Mouse (Mus musculus) adrenal gland, adult 2 months (tissue): ENCODE data around the gene Prdm16. TPM values are rescaled to one million over a fixed set of nuclear protein-coding genes. Genes with fewer than 3 reads are reported as not detected.

Source experiments
- DNase-seq: peaks from one replicate; pipeline ENCODE4 v3.0.0; 2021
- polyA plus RNA-seq: library from polyadenylated mRNA; depleted of rRNA; stranded (reverse); fragments of >200 nt; gene quantifications from 2 replicates; pipeline ENCODE4 v1.2.3, GENCODE M21; 2012
- total RNA-seq, 2 experiments: library from RNA; stranded (reverse); gene quantifications; 2 replicates each; pipeline ENCODE4 v1.2.3; 2021

Prdm16 gene
- total and polyA plus RNA-seq, 3 experiments, result 5.4 to 10.6 (median 7.2) TPM

GRCm38 (mm10) chr4:154390333-154391080 lies 246.2 kb downstream of the Prdm16 start:
- no peak for DNase-seq

GRCm38 (mm10) chr4:154389641-154390040 lies 247.0 kb downstream of the Prdm16 start:
- no peak for DNase-seq

GRCm38 (mm10) chr4:154386810-154387209 lies 249.9 kb downstream of the Prdm16 start:
- DNase-seq, result no peak

GRCm38 (mm10) chr4:154385918-154386317 lies 250.8 kb downstream of the Prdm16 start:
- no peak for DNase-seq

- DNase-seq, result no peak
These were observed 251.5 kb downstream of the Prdm16 start for GRCm38 (mm10) chr4:154385208-154385607.

GRCm38 (mm10) chr4:154378876-154379275 lies 257.8 kb downstream of the Prdm16 start:
- no peak for DNase-seq

- DNase-seq, result no peak
These were observed 260.6 kb downstream of the Prdm16 start for GRCm38 (mm10) chr4:154375939-154376625.

- no peak for DNase-seq
These were observed 265.0 kb downstream of the Prdm16 start for GRCm38 (mm10) chr4:154371542-154372247.

- no peak for DNase-seq
These were observed 265.8 kb downstream of the Prdm16 start for GRCm38 (mm10) chr4:154370841-154371240.

GRCm38 (mm10) chr4:154369089-154369488 lies 267.6 kb downstream of the Prdm16 start:
- no peak for DNase-seq

GRCm38 (mm10) chr4:154366836-154367235 lies 269.8 kb downstream of the Prdm16 start:
- DNase-seq, result no peak

- DNase-seq, result no peak
These were observed 271.9 kb downstream of the Prdm16 start for GRCm38 (mm10) chr4:154364752-154365151.

- no peak for DNase-seq
These were observed 275.8 kb downstream of the Prdm16 start for GRCm38 (mm10) chr4:154360850-154361249.

- no peak for DNase-seq
These were observed 276.2 kb downstream of the Prdm16 start for GRCm38 (mm10) chr4:154360441-154360840.

- DNase-seq, result no peak
These were observed 276.8 kb downstream of the Prdm16 start for GRCm38 (mm10) chr4:154359762-154360300.

GRCm38 (mm10) chr4:154358816-154359215 lies 277.9 kb downstream of the Prdm16 start:
- DNase-seq, result no peak

GRCm38 (mm10) chr4:154358370-154358769 lies 278.3 kb downstream of the Prdm16 start:
- no peak for DNase-seq

- no peak for DNase-seq
These were observed 281.3 kb downstream of the Prdm16 start for GRCm38 (mm10) chr4:154355408-154355807.

- no peak for DNase-seq
These were observed 284.4 kb downstream of the Prdm16 start for GRCm38 (mm10) chr4:154352246-154352645.

GRCm38 (mm10) chr4:154348197-154348786 lies 288.4 kb downstream of the Prdm16 start:
- no peak for DNase-seq

GRCm38 (mm10) chr4:154346731-154347522 lies 289.7 kb downstream of the Prdm16 start:
- no peak for DNase-seq
